19 mouse cellular contexts compared by ENCODE assay signal in genomic region chr16:95639677-95640076, GRCm38 (mm10). TPM values are rescaled to one million over a fixed set of nuclear protein-coding genes. Genes with fewer than 3 reads are reported as not detected.
DNase-seq lines count a peak whose midpoint lies in the region; ATAC-seq and TF ChIP-seq lines count a peak whose summit lies in the region.
"Had no signal": no experiment of that assay in that cellular context is flagged by ENCODE, and none has a peak within 500 bp of the region (broad histone marks: within the 10 kb centered on the region; RNA-seq: fewer than 3 reads in every experiment).

No protein-coding gene starts in this region.

- ATAC-seq in liver, postnatal 0 days = no peak
- ATAC-seq in frontal cortex, adult (ENCODE audit: low TSS enrichment) = no peak
- ATAC-seq: forebrain, embryonic 16.5 days; inflammation-experienced regulatory T-cells, adult 6 months; midbrain, embryonic 16.5 days had no signal

- peaks cover 3% of the 10 kb centered on the region for H3K4me1 ChIP-seq in liver, postnatal 0 days (ENCODE audit: insufficient read depth)
- peaks cover 3% of the 10 kb centered on the region; the same call in 1 of the 2 replicates for H3K4me1 ChIP-seq in E14TG2a.4 (replicated peaks; ENCODE audit: low read depth, low read length)

- no peaks in the 10 kb centered on the region for H3K36me3 ChIP-seq in liver, postnatal 0 days (replicated peaks; ENCODE audit: insufficient read depth, low read length)
- H3K36me3 ChIP-seq in E14TG2a.4 (ENCODE audit: insufficient read depth, low read length) = no peaks in the 10 kb centered on the region
- H3K36me3 ChIP-seq: kidney, embryonic 15.5 days had no signal

- no peak overlapping the region for H3K4me2 ChIP-seq in liver, postnatal 0 days (ENCODE audit: low read depth, low read length)
- H3K4me2 ChIP-seq: heart, embryonic 11.5 days; kidney, embryonic 15.5 days had no signal

- no peak overlapping the region for H3K27ac ChIP-seq in liver, postnatal 0 days (ENCODE audit: low read depth)
- H3K27ac ChIP-seq: kidney, embryonic 15.5 days; left cerebral cortex, adult 2 months had no signal

- H3K27me3 ChIP-seq in liver, postnatal 0 days (ENCODE audit: insufficient read depth, low read length) = no peaks in the 10 kb centered on the region
- H3K27me3 ChIP-seq in E14TG2a.4 (ENCODE audit: insufficient read depth, low read length) = no peaks in the 10 kb centered on the region
- H3K27me3 ChIP-seq: kidney, embryonic 15.5 days had no signal

- H3K9me3 ChIP-seq in liver, postnatal 0 days (ENCODE audit: low read length) = no peaks in the 10 kb centered on the region
- H3K9me3 ChIP-seq in E14TG2a.4 (ENCODE audit: low read length) = no peaks in the 10 kb centered on the region
- H3K9me3 ChIP-seq: kidney, embryonic 15.5 days had no signal

- H3K9ac ChIP-seq in liver, postnatal 0 days (replicated peaks) = no peak overlapping the region
- H3K9ac ChIP-seq: kidney, embryonic 15.5 days had no signal

- H3K4me3 ChIP-seq in liver, postnatal 0 days (ENCODE audit: low read depth, low read length) = no peak overlapping the region
- H3K4me3 ChIP-seq in E14TG2a.4 (replicated peaks; ENCODE audit: low read length) = no peak overlapping the region
- H3K4me3 ChIP-seq: erythroblast, embryonic 14.5 days; kidney, embryonic 15.5 days; left cerebral cortex, adult 2 months had no signal

- peak; percentile 29; the same call in 1 of the 2 replicates for TF ChIP-seq CTCF in liver, postnatal 0 days (IDR thresholded peaks at IDR 0.05; ENCODE audit: low read depth)
- TF ChIP-seq CTCF in E14TG2a.4 (conservative IDR thresholded peaks at IDR 0.05; ENCODE audit: low read length) = peak; percentile 56

- 77% methylated on average over 3 of the region's 3 CpGs for WGBS in liver, postnatal 0 days (ENCODE audit: insufficient replicate concordance)

- DNase-seq in liver, postnatal 0 days = no peak
- DNase-seq in liver (no peak), R1 (ENCODE audit: low read depth, low spot score) (peak; percentile 49)
- peak; percentile 37 for DNase-seq in thymus, postnatal 25 days
- DNase-seq in right cerebral cortex, postnatal 25 days = no peak
- DNase-seq: adrenal gland, postnatal 36 days; cerebellum, postnatal 25 days; gastrocnemius, postnatal 36 days; lung, adult 18-20 months; right cerebral cortex, postnatal 14 days had no signal

- TF ChIP-seq EP300 in liver, postnatal 0 days (IDR thresholded peaks at IDR 0.05; ENCODE audit: low read depth) = no peak

RNA-seq across cellular contexts. Expression of gene Erg, which starts 53.3 kb away (rescaled TPM):
- polyA plus RNA-seq in liver, postnatal 0 days (2015; fragmentation: Nextera tagmentation; extraction: Ambion mirVana) = 2.0 and 2.2 TPM in 2 replicates
- polyA plus RNA-seq: erythroblast, embryonic 14.5 days; inflammation-experienced regulatory T-cells, adult 6 months had no signal

Comparison
In these comparisons a context has a peak if more than half of its experiments do, and no peak if none do; other contexts are left out.
1. DNase-seq: peak in R1 (single experiment) and thymus, postnatal 25 days (single experiment); none in liver, postnatal 0 days (single experiment), liver (single experiment) and right cerebral cortex, postnatal 25 days (single experiment).